Mouse (Mus musculus): Measurements from ENCODE around the gene Alkbh2.

The Alkbh2 gene

DNA sequence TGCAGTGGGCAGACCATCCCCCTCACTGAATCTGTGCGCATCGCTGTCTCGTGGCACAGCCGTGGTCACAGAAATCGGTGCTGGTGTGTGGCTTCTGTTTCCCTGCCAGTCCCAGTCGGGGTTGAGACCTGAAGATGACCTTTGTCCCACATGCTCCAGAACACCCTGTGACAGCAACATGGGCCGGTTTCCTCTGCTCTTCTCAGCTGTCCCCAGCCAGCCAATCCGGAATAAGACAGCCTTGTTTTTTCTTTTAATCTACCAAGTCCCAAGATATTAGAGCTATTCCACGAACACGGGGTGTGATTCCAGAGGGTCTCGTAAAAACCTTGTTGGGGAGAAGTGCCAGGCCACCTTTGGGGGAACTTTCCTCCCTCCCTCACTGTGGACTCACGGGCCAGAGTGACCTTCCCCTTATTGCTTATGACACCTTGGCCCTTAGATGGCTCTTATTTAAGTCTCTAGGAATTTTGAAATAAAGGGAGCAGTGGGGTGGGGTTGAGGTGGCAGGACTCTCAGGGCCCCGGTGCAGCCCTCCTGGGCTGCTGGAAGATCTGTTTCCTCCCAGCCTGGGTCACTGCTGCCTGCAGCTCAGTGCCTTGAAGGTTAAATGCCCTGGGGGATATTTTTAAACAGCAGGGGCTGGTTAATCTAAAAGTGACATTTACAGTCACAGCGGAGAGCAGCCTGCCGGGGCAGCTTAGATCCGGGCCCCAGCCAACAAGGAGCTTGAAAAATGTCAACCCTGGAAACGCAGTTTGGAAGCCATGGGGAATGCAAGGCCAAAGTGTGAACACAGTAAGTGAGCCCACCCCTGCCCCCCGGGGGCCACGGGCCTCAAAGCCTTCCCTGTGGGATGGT lies 18.2 kb upstream of the Alkbh2 start, which contains the start of gene Acacb:
Gene Acacb, plus strand, starts transcription at position 508 of the 861 bp plus-strand sequence.
- DNase-seq (ENCODE audit: low spot score): peak; percentile 81

- DNase-seq (ENCODE audit: low spot score): peak; percentile 68
Measured at GRCm38 (mm10) chr5:114139175-114139574, 11.2 kb upstream of the Alkbh2 start.

GRCm38 (mm10) chr5:114138277-114139164 lies 10.5 kb upstream of the Alkbh2 start:
- DNase-seq (ENCODE audit: low spot score): no peak

GRCm38 (mm10) chr5:114137481-114138276 lies 9.7 kb upstream of the Alkbh2 start:
- DNase-seq (ENCODE audit: low spot score): no peak

DNA sequence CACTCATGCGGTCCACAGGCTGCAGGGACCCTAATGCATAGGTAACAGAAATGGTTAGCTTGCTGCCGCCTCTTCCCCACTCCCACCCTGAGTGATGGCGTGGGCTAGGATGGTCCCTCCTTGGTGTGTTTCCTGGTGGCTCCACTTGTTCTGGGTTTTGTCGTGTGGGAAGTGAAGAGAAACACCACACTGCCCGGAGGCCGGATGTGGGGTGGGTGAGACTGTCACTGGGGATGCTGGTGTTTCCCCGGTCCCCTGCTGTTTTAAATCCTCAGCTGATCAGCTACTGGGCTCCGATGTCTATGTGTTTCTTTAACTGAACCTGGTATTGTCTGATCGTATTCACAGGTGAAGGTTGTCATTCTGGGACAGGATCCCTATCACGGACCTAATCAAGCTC lies 7.5 kb upstream of the Alkbh2 start:
- no peak for DNase-seq (ENCODE audit: low spot score)

DNA sequence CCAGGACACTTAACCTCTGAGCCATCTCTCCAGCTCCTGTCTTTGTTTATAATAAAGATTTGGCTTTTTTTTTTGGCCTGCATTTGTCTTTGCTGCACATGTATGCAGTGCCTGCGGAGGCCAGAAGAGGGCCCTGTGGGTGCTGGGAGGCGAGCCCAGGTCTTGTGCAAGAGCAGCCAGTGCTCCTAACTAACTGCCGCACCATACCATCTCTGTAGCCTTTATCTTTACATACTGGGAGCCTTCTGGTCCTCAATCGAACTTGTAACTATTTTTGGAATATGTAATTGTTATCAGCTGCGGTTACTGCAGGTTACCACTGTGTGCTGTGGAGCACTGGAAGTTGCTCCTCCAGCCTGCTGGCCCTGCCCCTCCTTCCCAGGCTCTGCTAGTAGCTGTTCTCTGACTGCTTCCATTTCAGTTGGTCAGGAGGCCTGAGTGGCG lies 6.1 kb upstream of the Alkbh2 start:
- peak; percentile 79 for DNase-seq (ENCODE audit: low spot score)

- peak; percentile 50 for DNase-seq (ENCODE audit: low spot score)
Measured at GRCm38 (mm10) chr5:114132841-114133240, 4.8 kb upstream of the Alkbh2 start.

DNA sequence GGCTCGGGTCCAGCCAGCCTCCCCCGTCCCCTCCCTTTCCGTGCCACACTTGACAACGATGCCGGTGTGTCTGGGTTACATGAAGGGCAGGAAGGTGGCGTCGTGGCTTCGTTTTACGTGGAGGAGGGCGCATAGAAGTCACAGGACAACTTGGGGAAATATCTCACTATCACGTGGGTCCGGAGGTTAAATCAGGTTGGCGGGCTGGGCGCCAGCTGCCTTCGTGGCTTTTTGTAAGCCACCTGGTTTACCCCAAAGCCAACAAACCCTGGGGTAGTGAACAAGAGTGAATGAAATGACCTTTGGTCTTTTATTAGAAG lies 3.5 kb upstream of the Alkbh2 start:
- DNase-seq (ENCODE audit: low spot score): peak; percentile 68

- DNase-seq (ENCODE audit: low spot score): peak; percentile 93
Measured at GRCm38 (mm10) chr5:114130698-114131520, 2.9 kb upstream of the Alkbh2 start.

- DNase-seq (ENCODE audit: low spot score): no peak
Measured at GRCm38 (mm10) chr5:114130211-114130605, 2.2 kb upstream of the Alkbh2 start, which contains the start of gene Ung. Ung (plus strand) TSS chr5:114130386.

- DNase-seq (ENCODE audit: low spot score): no peak
Measured at GRCm38 (mm10) chr5:114129550-114130210, 1.7 kb upstream of the Alkbh2 start.

- DNase-seq (ENCODE audit: low spot score): no peak
Measured at GRCm38 (mm10) chr5:114126499-114127244, 1.3 kb downstream of the Alkbh2 start.

DNA sequence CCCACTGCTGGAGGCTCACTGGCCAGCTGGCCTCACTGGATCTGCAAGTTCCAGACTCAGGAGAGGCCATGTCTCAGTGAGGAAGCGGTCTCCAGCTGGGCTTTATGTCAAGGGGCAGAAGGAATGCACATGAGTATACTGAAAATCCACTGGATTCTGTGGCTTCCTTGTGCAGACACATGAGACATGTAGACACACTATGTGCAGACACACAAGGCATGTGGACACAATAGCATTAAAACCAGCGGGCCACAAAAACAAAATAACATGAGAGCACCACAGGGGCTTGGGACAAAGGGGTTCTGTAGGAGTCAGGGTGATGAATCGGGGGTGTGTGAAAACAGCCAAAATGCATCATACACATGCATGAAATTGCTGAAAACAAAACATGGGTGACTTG lies 2.0 kb downstream of the Alkbh2 start:
- no peak for DNase-seq (ENCODE audit: low spot score)

GRCm38 (mm10) chr5:114119806-114120205 lies 8.2 kb downstream of the Alkbh2 start:
- DNase-seq (ENCODE audit: low spot score): no peak

- no peak for DNase-seq (ENCODE audit: low spot score)
Measured at GRCm38 (mm10) chr5:114116586-114116985, 11.4 kb downstream of the Alkbh2 start.

DNA sequence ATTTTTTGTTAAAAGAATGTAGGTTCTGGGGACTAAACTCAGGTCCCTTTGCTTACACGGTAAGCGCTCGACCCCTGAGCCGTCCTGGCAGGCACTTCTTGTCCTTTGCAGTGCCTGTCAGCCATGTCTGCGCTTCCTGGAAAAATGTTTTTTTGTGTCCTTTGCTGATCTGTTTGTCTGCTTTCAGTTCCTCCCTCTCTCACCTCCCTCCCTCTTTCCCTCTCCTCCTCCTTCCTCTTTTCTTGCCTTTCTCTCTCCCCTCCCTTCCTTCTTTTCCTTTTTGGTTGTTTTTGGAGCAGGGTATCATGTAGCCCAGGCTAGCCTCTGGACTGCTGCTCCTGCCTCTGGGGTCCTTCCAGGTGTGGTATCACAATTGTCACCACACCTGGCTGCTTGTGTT lies 13.0 kb downstream of the Alkbh2 start:
- DNase-seq (ENCODE audit: low spot score): no peak

DNA sequence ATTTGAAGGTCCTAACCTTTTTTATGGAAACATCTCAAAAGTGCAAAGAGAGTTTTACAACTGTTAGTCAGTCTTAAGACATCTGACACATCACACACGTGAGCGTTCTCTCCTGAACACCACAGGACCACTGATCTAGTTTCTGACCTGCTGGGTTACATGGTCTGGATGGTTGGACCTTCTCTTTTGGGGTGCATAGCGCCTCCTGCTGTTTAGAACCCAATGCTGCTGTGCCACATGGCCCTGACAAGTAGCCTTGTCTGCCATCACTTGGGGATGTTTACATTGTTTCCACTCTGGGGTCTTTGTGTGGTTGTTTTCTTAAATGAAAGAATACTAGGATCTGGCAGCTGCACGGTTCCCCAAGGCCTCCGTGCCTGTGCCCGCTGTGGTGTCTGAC lies 14.7 kb downstream of the Alkbh2 start:
- peak; percentile 40 for DNase-seq (ENCODE audit: low spot score)

DNA sequence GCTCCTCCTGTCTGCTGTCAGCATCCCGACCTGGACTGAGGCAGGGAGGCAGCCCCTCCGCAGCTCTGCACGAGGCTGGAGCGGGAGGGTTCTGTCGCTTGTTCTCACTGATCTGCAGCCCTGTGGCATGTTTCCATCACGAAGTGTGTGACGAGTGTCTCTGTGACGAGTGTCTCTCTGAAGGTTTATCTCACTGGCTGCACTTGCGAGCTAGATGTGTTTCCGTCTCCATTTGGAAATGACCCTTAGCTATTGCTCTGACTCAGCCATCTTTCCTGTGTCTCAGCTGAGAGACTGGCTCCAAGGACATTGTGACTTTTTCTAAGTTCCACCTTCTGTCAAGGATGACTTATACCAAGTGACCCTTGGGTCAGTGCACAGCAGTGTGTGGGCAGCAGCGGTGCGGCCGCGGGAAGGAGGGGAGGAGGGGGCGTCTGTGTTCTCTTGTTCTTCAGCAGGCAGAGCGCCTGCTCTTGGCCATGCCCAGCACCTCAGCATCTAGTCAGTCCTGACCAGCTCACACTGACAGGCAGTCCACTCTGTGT lies 21.6 kb downstream of the Alkbh2 start:
- no peak for DNase-seq (ENCODE audit: low spot score)

- DNase-seq (ENCODE audit: low spot score): no peak
Measured at GRCm38 (mm10) chr5:114102807-114103206, 25.2 kb downstream of the Alkbh2 start.

GRCm38 (mm10) chr5:114101873-114102272 lies 26.1 kb downstream of the Alkbh2 start:
- DNase-seq (ENCODE audit: low spot score): no peak
